Mouse (Mus musculus): ENCODE data around the gene Calhm2.
"Not testable (repeated sequence)": the region's sequence is repeated elsewhere in the genome, so short reads cannot be mapped to it uniquely, and the experiment has no call there.

Gene Calhm2

DNA sequence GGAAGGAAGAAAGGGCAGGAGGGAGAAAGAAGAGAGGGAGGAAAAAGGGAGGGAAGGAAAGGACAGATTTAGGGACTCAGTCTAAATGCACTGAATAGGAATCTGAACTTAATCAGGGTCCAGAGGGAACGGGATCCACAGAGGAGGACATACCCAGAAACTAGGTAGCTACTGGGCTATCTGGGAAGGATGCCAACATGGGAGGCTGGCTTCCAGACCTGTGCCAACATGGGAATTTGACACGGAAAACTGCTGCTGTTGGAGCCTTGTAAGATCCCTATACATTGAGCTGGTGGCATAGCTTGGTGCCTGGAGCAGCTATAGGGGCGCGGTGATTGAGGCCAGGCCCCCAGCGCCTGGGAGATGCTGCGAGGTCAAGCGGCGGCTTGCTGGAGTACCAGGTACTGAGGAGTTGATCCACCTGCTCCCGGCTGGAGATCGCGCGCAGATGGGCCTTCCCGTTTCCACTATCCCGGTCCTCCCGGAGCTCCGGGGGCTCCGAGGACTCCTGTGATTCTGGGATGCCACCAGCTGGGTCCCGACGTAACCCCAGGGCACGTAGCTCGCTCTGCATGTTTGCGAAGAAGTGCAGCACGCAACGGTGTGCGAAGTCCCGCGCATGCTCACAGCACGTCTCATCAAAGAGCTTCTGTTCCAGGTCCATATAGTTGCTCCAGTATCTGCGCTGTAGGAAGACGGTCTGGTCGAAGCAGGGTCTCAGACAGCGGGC, 13.4 kb upstream of the Calhm2 start:
- no peak for DNase-seq (ENCODE audit: low spot score in 2 of 2)

DNA sequence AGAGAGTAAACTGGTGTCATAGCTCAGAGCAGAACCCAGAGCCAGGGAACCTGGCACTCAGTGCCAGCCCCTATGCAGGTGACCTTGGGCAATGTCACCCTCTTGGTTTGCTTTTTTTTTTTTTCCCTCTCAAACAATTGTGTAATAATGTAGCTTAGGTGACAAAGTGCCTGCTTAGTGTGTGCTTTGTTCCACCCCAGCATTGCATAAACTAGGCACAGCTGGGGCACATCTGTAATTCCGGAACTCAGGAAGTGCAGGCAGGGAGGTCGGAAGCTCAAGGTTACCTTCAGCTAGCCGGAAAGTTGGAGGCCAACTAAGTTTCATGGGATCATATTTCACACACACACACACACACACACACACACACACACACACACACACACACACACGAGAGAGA, 11.8 kb upstream of the Calhm2 start:
- no peak for DNase-seq (ENCODE audit: low spot score in 2 of 2)

GRCm38 (mm10) chr19:47148267-47148847, 10.3 kb upstream of the Calhm2 start:
- DNase-seq (ENCODE audit: low spot score in 2 of 2): no peak

GRCm38 (mm10) chr19:47144154-47144553, 6.1 kb upstream of the Calhm2 start, which contains the start of gene Calhm1:
TSS of gene Calhm1 (minus strand) at chr19:47144254.
- no peak for DNase-seq (ENCODE audit: low spot score in 2 of 2)

- DNase-seq (ENCODE audit: low spot score in 2 of 2): no peak
Measured at GRCm38 (mm10) chr19:47142438-47142837, 4.3 kb upstream of the Calhm2 start.

- DNase-seq (ENCODE audit: low spot score in 2 of 2): not testable (repeated sequence)
Measured at GRCm38 (mm10) chr19:47139611-47140010, 1.5 kb upstream of the Calhm2 start.

DNA sequence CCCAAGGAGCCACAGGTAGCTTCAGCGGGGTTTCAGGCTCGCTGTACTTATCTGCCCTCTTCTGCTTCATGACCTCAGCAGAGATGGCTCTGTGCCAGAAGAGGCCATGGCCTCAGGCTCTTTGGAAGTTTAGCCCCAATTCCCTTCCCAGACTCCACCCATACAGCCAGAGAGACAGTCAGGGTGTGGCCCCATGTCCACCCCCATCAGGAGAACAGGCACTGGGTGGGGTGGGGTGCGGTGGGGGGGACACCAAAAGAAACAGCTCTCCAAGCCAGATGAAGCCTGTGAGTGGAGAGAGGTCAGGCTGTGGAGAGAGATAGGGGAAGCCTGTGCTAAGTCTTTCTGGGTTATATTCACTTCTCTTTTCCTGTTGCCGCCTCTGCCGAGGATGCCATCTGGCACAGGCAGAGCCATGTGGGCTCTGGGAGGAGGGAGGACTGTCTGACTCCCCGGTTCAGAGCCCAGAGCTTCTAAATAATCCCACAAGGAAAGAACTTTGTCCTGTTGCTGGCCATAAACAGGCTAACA, 978 bp downstream of the Calhm2 start:
- peak; percentile 79 to 82 for DNase-seq (ENCODE audit: low spot score in 2 of 2)

DNA sequence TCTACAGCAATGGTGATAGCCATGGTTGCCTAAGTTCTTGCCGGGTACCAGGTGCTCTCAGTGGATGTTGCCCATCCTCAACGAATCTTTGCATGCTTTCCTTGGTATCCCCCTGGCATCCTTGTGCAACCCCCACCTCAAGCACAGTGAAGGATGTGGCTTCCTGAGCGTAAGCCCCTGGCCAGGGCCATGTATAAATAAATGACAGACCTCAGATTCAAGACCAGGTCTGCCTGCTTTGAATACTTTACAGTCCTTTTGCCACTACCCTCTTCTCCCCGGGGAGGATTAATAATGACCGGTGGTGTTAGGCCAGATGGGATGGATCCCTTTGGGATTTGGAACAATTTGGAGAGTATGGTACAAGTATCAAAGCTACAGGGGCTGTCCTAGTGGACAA, 1.9 kb downstream of the Calhm2 start:
- no peak for DNase-seq (ENCODE audit: low spot score in 2 of 2)

DNA sequence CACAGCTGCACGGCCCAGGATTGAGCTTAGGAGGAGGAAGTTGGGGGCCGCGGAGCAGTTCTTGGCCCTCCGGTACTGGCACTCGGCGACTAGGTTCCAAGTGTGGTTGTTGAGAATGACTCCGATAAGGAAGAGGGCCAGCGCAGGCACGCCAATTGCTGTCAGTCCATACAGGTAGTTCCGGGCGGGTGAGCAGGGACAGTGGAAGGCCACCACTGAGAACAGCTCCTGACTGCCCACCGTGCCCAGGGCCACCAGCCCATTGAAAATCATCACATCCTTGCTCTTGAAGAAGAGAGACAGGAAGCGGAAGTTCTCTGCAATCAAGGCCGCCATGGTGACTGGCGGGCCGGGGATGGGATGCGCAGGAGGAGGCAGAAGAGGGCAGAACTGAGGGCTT, 2.5 kb downstream of the Calhm2 start:
- no peak for DNase-seq (ENCODE audit: low spot score in 2 of 2)

DNA sequence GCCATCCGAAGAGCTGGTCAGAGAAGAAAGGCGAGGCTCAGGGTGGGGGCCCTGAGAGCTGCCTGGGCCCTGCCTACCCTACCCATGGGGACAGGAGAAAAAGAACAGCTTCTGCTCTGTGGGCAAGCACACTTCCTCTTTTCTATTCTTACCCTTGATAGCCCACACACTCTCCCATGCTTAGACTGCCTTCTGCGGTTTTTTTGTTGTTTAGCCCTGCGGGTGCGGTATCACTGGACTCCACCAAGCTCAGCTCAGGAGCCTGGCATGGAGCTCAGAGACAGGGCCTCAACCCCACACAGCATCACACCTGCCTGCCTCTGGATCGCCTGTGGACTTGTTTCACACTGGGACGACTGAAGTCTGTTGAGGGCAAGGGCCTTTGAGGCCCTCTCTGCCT, 4.9 kb downstream of the Calhm2 start:
- peak; percentile 23 to 64 for DNase-seq (ENCODE audit: low spot score in 2 of 2)

DNA sequence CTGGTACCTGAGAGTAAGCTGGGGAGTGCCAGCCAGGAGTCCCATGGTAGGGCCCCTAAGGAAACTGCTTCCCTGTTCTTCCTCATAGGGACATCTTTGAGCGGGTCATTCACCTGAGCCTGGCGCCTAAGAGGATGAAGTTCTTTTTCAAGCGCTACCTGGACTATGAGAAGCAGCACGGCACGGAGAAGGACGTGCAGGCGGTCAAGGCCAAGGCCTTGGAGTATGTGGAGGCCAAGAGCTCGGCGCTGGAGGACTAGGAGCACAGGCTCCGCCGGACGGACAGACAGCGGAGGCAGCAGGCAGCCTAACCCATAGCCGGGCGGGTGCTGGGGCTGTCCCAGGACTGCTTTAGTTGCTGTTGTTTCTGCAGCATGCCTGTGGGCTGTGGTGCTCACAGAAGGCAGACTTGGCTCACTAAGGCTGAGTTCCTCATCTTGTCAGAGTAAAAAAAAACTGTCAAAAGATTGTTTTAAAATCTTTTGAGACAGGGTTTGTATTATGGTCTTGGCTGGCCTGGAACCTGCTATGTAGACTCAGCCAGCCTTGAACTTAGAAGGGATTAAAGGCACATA, 7.5 kb downstream of the Calhm2 start:
- DNase-seq (ENCODE audit: low spot score in 2 of 2): no peak

- no peak for DNase-seq (ENCODE audit: low spot score in 2 of 2)
Measured at GRCm38 (mm10) chr19:47128835-47129234, 9.3 kb downstream of the Calhm2 start.

DNA sequence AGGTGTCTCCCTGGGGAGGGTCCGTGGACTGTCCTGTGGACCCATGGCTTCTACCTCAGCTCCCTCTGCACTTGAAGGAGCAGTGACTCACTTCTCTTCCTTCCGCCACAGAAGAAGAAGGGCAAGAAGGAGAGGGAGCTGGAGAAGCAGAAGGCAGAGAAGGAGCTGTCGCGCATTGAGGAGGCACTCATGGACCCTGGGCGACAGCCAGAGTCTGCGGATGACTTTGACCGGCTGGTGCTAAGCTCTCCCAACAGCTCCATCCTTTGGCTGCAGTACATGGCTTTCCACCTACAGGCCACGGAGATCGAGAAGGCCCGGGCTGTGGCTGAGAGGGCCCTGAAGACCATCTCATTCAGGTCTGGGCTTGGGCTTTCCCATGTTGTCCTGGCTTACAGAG, 9.9 kb downstream of the Calhm2 start:
- no peak for DNase-seq (ENCODE audit: low spot score in 2 of 2)

GRCm38 (mm10) chr19:47122802-47123201, 15.3 kb downstream of the Calhm2 start:
- DNase-seq (ENCODE audit: low spot score in 2 of 2): no peak

DNA sequence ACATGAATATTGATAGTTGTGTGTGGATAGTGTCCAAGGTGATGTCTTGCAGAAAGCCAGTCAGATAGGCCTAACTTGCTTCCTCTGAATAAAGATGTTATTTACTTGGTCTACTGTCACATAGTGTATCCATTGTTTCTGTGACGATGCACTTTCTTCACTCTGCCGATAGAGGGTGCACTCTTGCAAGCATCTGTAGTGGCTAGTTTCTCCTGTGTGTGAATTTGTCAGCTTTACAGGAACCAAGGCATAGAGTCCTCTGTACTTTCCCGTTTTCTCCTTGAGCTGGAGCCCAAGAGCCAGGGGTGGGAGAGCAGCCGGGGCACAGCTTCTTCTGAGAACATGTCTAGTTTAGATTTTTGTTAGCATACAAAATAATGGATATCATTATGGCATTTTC, 17.0 kb downstream of the Calhm2 start:
- no peak for DNase-seq (ENCODE audit: low spot score in 2 of 2)

- DNase-seq (ENCODE audit: low spot score in 2 of 2): no peak
Measured at GRCm38 (mm10) chr19:47118634-47119033, 19.5 kb downstream of the Calhm2 start.

GRCm38 (mm10) chr19:47104641-47105271, 33.3 kb downstream of the Calhm2 start:
- no peak for DNase-seq (ENCODE audit: low spot score in 2 of 2)

DNA sequence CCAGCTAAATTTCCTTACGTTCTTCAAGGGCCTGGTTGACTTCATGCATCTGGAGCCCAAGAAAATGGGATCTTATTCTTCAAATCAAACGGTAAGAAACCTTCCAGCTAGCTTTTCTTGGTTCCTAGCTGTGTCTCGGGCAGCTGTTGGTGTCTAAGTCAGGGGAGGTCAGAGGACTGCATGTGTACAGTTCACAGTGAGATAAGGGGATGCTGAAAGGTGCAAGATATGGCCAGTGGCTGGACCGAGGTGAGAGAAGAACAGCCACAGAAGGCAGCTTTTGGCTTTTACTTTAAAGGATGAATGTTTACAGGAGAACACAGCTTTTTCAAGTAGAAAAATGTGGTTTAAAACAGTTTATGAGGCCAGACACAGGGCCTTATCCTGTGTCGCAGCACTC, 37.0 kb downstream of the Calhm2 start:
- DNase-seq (ENCODE audit: low spot score in 2 of 2): no peak

- DNase-seq (ENCODE audit: low spot score in 2 of 2): peak; percentile 96
Measured at GRCm38 (mm10) chr19:47090550-47091156, 47.4 kb downstream of the Calhm2 start, which contains the start of the genes Usmg5 and Pdcd11. TSS of gene Usmg5 (minus strand) at chr19:47090647. TSS of gene Pdcd11 (plus strand) at chr19:47090768.

DNA sequence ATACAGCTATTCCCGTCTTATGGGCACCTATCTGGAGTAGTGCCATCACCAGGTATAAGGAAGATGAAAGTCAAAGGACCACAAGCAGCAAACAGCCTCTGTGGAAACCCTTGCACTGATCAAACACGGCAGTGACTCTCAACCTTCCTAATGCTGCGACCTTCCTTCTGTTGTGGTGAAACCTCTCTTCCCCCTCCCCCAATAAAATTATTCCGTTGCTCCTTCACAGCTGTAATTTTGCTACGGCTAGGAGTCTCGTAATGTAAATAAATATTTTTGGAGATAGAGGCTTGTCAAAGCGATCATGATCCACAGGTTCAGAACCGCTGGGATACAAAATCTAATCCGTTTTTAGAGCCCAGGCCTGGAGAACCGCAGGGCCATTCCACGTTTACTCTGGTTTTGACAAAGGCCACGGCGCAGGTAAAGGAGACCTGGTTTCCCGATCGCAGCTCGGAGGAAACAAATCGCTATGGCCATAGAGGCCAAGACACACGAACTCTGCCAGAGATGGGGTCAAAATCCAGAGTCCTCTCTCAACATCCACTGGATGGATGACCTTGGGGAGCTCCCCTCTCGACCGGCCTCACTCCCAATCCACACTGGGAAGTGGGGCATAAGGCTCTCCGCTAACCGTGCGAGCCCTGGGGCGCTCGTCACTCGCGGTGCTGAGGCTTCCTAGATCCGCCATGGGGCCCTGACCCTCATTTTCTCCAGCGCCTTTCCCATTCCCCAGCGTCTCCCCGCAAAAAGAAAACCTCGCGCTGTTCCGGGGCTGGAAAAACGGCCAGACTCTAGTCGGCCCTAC, 48.2 kb downstream of the Calhm2 start:
- DNase-seq (ENCODE audit: low spot score in 2 of 2): no peak

GRCm38 (mm10) chr19:47088226-47088625, 49.9 kb downstream of the Calhm2 start:
- DNase-seq (ENCODE audit: low spot score in 2 of 2): peak; percentile 11 to 15

All from heart, adult 9 months (tissue).